Mouse (Mus musculus) neural tube, embryonic 11.5 days (tissue): ENCODE data around the gene Cebpg. TPM values are rescaled to one million over a fixed set of nuclear protein-coding genes. Genes with fewer than 3 reads are reported as not detected.

Source experiments
- ATAC-seq: fragments of 200-750 bp; cut with Nextera tagmentation; 2 replicates; pipeline ENCODE4 v1.8.0; 2017; ENCODE audit warnings: moderate number of reproducible peaks, mild to moderate bottlenecking, moderate TSS enrichment, moderate library complexity; ENCODE audit not compliant: insufficient read depth, low FRiP score, low TSS enrichment
- DNase-seq: peaks from one replicate; pipeline ENCODE4 v3.0.0-alpha.2; 2015; ENCODE audit warnings: low spot score
- H3K27ac ChIP-seq: fragments of 300-500 bp; sonication (generic); 2 replicates; pipeline ENCODE4 v1.5.1; 2014; ENCODE audit warnings: low read depth, mild to moderate bottlenecking, low read length
- H3K27me3 ChIP-seq: fragments of 300-500 bp; sonication (generic); 2 replicates; pipeline ENCODE4 v1.6.1; 2014; ENCODE audit warnings: mild to moderate bottlenecking, low read length, mixed read lengths; ENCODE audit not compliant: control insufficient read depth, insufficient read depth
- H3K36me3 ChIP-seq: fragments of 300-500 bp; sonication (generic); 2 replicates; pipeline ENCODE4 v1.6.1; 2014; ENCODE audit warnings: mild to moderate bottlenecking, low read length, moderate library complexity, mixed read lengths; ENCODE audit not compliant: control insufficient read depth, insufficient read depth
- H3K4me1 ChIP-seq: fragments of 300-500 bp; sonication (generic); 2 replicates; pipeline ENCODE4 v1.6.1; 2014; ENCODE audit warnings: low read length, mixed read lengths; ENCODE audit not compliant: control insufficient read depth, insufficient read depth
- H3K4me2 ChIP-seq: fragments of 300-500 bp; sonication (generic); 2 replicates; pipeline ENCODE4 v1.6.1; 2014; ENCODE audit warnings: low read depth, mild to moderate bottlenecking, moderate library complexity
- H3K4me3 ChIP-seq: fragments of 300-500 bp; sonication (generic); 2 replicates; pipeline ENCODE4 v1.5.1; 2014; ENCODE audit warnings: low read depth, low read length
- H3K9ac ChIP-seq: fragments of 300-500 bp; sonication (generic); 2 replicates; pipeline ENCODE4 v1.6.1; 2014; ENCODE audit warnings: mild to moderate bottlenecking, low read length
- H3K9me3 ChIP-seq: fragments of 300-500 bp; sonication (generic); 2 replicates; pipeline ENCODE4 v1.6.1; 2016; ENCODE audit warnings: low read length; ENCODE audit not compliant: control insufficient read depth
- WGBS: fragments of 180-500 bp; shearing (Covaris S2); extraction: QIAGEN DNeasy Blood & Tissue Kit; methylation state at CpG from one replicate; pipeline ENCODE4 v1.1.7; 2014; 5-methylcytosine and 5-hydroxymethylcytosine counted together
- polyA plus RNA-seq: library from polyadenylated mRNA; unstranded; fragments of >200 nt; fragmentation: Nextera tagmentation; extraction: Ambion mirVana; gene quantifications from 2 replicates; pipeline ENCODE4 v1.2.1, GENCODE M21; 2014

Cebpg gene
- polyA plus RNA-seq, 1 experiment from 2014 or later: 37.5 TPM

DNA sequence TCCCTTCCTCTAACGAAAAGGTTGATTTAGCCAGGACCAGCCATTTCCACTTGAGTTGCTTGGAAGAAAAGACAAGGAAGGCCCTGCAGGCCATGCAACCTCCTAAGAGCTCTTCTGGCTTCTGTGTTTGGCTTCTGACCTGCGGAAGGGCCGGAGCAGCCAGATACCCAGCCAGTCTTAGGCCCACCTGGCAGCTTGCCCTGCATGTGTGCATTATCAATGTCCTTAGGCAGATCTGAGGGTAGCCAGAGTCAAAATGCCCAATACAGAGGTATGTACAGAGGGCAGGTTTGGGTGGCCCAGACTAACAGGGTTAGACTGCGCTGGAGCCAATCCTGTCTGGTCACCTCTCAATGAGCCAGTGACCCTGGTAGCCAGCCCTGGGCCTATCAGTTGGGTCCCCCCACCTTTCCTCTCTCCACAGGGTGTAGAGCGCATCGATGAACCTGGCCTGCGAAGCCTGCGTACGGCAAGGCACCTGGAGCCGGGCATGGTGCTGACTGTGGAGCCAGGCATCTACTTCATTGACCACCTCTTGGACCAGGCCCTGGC, 13.0 kb downstream of the Cebpg start:
- H3K36me3 ChIP-seq: peaks cover 9% of the 10 kb centered on the region; the same call in 1 of the 2 replicates
- WGBS: 95% methylated on average over 10 of the region's 10 CpGs

DNA sequence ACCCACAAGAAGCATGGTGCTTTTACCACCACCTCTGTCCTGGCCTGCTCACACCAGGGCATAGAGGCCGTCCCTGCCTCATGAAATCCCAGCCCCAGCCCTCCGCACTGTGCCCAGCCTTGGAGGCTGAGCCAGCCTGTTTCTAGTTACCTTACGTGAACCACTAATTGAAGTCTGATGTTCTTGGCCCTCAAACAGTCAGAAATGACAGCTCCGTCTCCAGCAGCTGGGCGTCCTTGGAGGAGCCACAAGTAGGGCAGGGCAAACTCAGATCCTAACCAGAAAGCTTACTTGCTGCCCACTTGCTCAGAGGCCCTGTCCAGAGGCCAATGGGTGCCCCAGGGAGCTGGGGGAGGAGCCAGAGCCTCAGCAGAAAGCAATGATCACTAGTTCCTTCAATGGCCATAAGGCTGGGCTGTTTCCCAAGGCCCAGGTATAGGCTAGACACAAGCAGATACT, 13.6 kb downstream of the Cebpg start:
- Histone ChIP-seq H3K27ac (no peak overlapping the region), H3K4me3 (no peak overlapping the region), H3K27me3 (no peaks in the 10 kb centered on the region), H3K9ac (no peak overlapping the region), H3K4me2 (no peak overlapping the region), H3K4me1 (no peaks in the 10 kb centered on the region), H3K36me3 (peaks cover 9% of the 10 kb centered on the region; the same call in 1 of the 2 replicates), H3K9me3 (no peaks in the 10 kb centered on the region)
- 84% methylated on average over 5 of the region's 5 CpGs for WGBS
- no peak for ATAC-seq
- no peak for DNase-seq

More for the DNA sequence above, 13.0 kb downstream of the Cebpg start:
- H3K4me1 ChIP-seq: no peaks in the 10 kb centered on the region
- H3K27me3 ChIP-seq: no peaks in the 10 kb centered on the region
- H3K9ac ChIP-seq: no peak overlapping the region
- no peak overlapping the region for H3K27ac ChIP-seq
- no peak for ATAC-seq
- DNase-seq: no peak
- no peak overlapping the region for H3K4me3 ChIP-seq
- no peak overlapping the region for H3K4me2 ChIP-seq
- no peaks in the 10 kb centered on the region for H3K9me3 ChIP-seq

DNA sequence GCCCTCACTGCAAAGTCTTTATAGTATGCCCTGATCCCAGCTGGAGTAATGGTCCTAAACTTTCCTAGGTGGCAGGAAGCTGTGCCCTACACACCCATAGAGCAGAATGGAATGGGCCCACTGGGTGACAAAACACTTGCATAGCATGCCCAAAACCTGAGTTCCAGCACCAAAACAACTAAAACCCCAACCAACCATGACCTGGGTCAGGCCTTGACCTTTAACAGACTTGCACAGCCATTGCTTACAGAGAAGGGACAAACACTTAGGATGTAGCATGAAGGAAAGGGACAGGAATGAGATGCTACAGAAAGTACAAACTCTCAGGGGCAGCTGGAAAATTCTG, 14.2 kb downstream of the Cebpg start:
- H3K9ac ChIP-seq: no peak overlapping the region
- H3K9me3 ChIP-seq: no peaks in the 10 kb centered on the region
- no peaks in the 10 kb centered on the region for H3K27me3 ChIP-seq
- H3K27ac ChIP-seq: no peak overlapping the region
- H3K4me3 ChIP-seq: no peak overlapping the region
- H3K4me1 ChIP-seq: no peaks in the 10 kb centered on the region
- H3K36me3 ChIP-seq: peaks cover 9% of the 10 kb centered on the region; the same call in 1 of the 2 replicates
- no peak for ATAC-seq
- DNase-seq: no peak
- no peak overlapping the region for H3K4me2 ChIP-seq

- H3K4me2 ChIP-seq: no peak overlapping the region
- no peaks in the 10 kb centered on the region for H3K27me3 ChIP-seq
- WGBS: 88% methylated on average over 2 of the region's 2 CpGs
- H3K36me3 ChIP-seq: peaks cover 9% of the 10 kb centered on the region; the same call in 1 of the 2 replicates
- no peaks in the 10 kb centered on the region for H3K4me1 ChIP-seq
- no peak overlapping the region for H3K9ac ChIP-seq
- no peak overlapping the region for H3K4me3 ChIP-seq
- DNase-seq (no peak), ATAC-seq (no peak)
- no peaks in the 10 kb centered on the region for H3K9me3 ChIP-seq
- no peak overlapping the region for H3K27ac ChIP-seq
Observed at GRCm38 (mm10) chr7:35041286-35042208, 14.8 kb downstream of the Cebpg start.

DNA sequence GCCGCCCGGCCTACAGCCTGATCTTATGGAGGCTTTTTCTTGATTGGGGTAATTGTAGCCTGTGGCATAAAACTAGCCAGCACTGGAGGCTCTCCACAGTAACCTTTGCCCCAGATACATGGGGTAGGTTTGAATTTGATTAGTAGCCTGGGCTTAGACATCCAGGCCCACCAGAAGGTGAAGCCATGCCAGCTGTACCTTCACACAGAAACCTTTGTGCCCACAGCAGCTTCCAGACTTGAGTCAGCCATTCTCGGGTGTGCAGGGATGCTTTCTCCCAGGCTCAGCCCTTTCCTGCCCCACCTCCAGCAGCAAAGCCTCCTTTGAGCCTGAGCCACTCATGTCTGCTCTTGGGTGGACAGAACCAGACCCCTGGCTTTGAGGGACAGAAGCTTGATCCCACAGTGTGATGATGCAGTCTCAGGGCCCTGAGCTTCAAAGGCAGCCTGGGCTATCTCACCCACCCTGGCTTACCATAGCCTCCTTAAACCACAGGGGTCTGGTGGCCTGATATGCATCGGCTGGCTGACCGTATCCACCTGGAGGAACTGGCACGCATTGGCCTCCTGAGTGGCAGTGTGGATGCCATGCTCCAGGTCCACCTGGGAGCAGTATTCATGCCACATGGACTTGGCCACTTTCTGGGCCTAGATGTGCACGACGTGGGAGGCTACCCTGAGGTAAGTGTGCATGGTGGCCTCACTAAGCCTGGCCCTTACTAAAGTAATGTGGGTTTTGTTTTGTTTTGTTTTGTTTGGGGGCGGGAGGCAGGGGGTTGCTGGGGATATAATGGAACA, 16.0 kb downstream of the Cebpg start:
- H3K9me3 ChIP-seq: no peaks in the 10 kb centered on the region
- no peak overlapping the region for H3K27ac ChIP-seq
- peaks cover 9% of the 10 kb centered on the region; the same call in 1 of the 2 replicates for H3K36me3 ChIP-seq
- H3K4me3 ChIP-seq: no peak overlapping the region
- DNase-seq (no peak), ATAC-seq (no peak)
- no peak overlapping the region for H3K4me2 ChIP-seq
- no peak overlapping the region for H3K9ac ChIP-seq
- no peaks in the 10 kb centered on the region for H3K27me3 ChIP-seq
- 91% methylated on average over 9 of the region's 9 CpGs for WGBS
- no peaks in the 10 kb centered on the region for H3K4me1 ChIP-seq

DNA sequence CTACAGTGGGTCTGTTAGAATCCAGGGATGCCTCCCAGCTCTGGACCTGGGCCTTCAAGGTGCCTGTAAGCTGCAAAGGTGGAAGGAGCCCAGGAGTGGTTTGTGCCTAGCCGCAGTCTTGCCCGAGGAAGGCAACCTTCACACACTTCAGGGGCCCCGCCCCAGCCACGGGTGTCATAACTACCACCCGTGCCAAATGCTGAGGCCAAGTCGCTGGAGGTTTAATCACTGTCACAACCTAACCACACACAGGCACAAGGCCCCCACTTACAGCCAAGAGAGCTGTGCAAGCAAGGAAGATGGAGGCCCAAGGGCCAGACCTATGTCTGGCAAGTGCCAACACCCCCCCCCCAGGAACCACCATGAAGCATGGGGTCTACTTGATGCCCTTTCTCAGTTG, 19.0 kb downstream of the Cebpg start:
- Histone ChIP-seq H3K9ac (no peak overlapping the region), H3K27me3 (no peaks in the 10 kb centered on the region), H3K4me1 (no peaks in the 10 kb centered on the region), H3K27ac (no peak overlapping the region), H3K4me3 (no peak overlapping the region), H3K4me2 (no peak overlapping the region), H3K36me3 (no peaks in the 10 kb centered on the region; the same call in 1 of the 2 replicates), H3K9me3 (no peaks in the 10 kb centered on the region)
- 77% methylated on average over 6 of the region's 6 CpGs for whole genome bisulfite sequencing
- no peak for DNase-seq
- no peak for ATAC-seq

- H3K4me2 ChIP-seq: no peak overlapping the region
- DNase-seq (no peak), ATAC-seq (no peak)
- H3K36me3 ChIP-seq: no peaks in the 10 kb centered on the region; the same call in 1 of the 2 replicates
- 66% methylated on average over 5 of the region's 5 CpGs for WGBS
- no peak overlapping the region for H3K9ac ChIP-seq
- H3K27me3 ChIP-seq: no peaks in the 10 kb centered on the region
- no peak overlapping the region for H3K4me3 ChIP-seq
- no peaks in the 10 kb centered on the region for H3K9me3 ChIP-seq
- no peak overlapping the region for H3K27ac ChIP-seq
- H3K4me1 ChIP-seq: no peaks in the 10 kb centered on the region
Observed at GRCm38 (mm10) chr7:35036266-35036731, 20.1 kb downstream of the Cebpg start.

- Histone ChIP-seq H3K4me1 (no peaks in the 10 kb centered on the region), H3K9ac (no peak overlapping the region), H3K27ac (no peak overlapping the region), H3K9me3 (no peaks in the 10 kb centered on the region), H3K36me3 (no peaks in the 10 kb centered on the region; the same call in 1 of the 2 replicates), H3K4me2 (no peak overlapping the region), H3K4me3 (no peak overlapping the region), H3K27me3 (no peaks in the 10 kb centered on the region)
- DNase-seq (no peak), ATAC-seq (no peak)
- WGBS: 86% methylated on average over 4 of the region's 4 CpGs
Observed at GRCm38 (mm10) chr7:35035565-35035964, 20.8 kb downstream of the Cebpg start.
